Mouse (Mus musculus): ENCODE data around the gene Tcl1b2. TPM values are rescaled to one million over a fixed set of nuclear protein-coding genes. Genes with fewer than 3 reads are reported as not detected.
"Not testable (repeated sequence)": the region's sequence is repeated elsewhere in the genome, so short reads cannot be mapped to it uniquely, and the experiment has no call there.

Tcl1b2 gene
- polyA plus RNA-seq, 1 experiment = not detected

DNA sequence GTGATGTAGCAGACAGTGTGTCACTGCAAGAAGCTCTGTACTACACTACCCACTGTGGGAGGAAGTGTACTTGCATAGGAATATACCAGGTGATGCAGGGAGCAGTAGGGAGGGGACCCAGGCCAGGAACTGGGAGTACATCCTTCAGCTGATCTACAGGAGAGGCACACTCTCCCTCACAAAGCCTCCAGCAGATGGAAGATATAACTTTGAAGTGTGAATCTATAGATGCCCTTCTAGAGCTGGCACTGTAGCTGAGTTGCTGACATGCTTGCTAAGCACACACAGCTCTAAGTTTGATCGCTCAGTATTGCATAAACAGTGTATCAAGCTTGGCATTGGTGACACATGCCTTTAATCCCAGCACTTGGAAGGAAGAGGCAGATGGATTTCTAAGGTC is 8.1 kb upstream of the Tcl1b2 start:
- not testable (repeated sequence) for DNase-seq; H3K36me3 ChIP-seq (ENCODE audit: control insufficient read depth, insufficient read depth, low read length); H3K27ac ChIP-seq (ENCODE audit: control insufficient read depth, insufficient read depth, low read length); H3K27me3 ChIP-seq (ENCODE audit: control insufficient read depth, insufficient read depth, low read length); H3K4me3 ChIP-seq (ENCODE audit: control insufficient read depth, insufficient read depth, low read length); H3K4me1 ChIP-seq (replicated peaks; ENCODE audit: control insufficient read depth, insufficient read depth, low read length)
- 90% methylated on average over 1 of the region's 1 CpGs for WGBS

DNA sequence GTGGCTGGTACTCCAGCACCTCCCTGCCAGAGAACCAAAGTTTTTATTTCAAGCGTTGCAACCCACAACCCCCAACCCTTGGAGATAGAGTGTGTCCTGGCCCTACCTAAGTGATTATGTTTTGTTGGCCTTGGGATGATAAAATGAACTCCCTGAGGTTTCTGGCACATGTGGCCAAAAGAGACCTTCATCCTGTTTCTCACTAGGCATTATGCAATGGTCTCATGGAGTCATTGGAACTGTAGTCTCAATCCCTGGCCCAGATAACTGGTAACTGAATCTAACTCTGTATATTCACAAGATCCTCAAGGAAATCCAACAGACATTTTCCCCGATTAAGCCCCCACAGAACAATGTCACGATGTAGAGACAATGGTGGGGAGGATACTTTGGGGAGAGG is 2.7 kb upstream of the Tcl1b2 start:
- TF ChIP-seq CTCF (IDR thresholded peaks at IDR 0.05; ENCODE audit: borderline replicate concordance, control insufficient read depth, extremely low read depth, insufficient read depth, low read length, poor library complexity) (no peak), POLR2A (IDR thresholded peaks at IDR 0.05; ENCODE audit: control insufficient read depth, extremely low read depth, insufficient read depth, low read length, poor library complexity) (no peak)
- Histone ChIP-seq H3K4me3 (ENCODE audit: control insufficient read depth, insufficient read depth, low read length) (no peak overlapping the region), H3K36me3 (ENCODE audit: control insufficient read depth, insufficient read depth, low read length) (no peaks in the 10 kb centered on the region), H3K27ac (ENCODE audit: control insufficient read depth, insufficient read depth, low read length) (no peak overlapping the region), H3K4me1 (replicated peaks; ENCODE audit: control insufficient read depth, insufficient read depth, low read length) (no peaks in the 10 kb centered on the region), H3K27me3 (ENCODE audit: control insufficient read depth, insufficient read depth, low read length) (no peaks in the 10 kb centered on the region)
- WGBS = 95% methylated on average over 3 of the region's 3 CpGs
- no peak for DNase-seq

DNA sequence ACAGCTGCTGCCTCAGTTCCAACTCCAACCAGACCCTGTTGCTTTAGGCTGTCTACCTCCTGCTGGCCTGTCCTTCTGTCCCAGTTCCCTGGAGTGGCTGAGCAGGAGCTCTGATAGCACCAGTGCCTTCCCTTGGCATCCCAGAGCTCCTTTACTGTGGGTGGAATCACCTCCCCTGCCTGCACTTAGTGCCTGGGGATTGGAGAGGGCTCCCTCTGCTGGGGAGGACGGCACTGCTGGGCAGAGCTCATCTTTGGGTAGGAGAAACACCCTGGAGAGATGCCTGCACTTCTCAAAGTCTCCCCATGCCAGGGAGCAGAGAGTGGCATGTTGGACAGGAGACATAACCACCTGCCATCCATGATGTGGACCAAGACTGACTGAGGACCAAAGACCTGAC is 886 bp upstream of the Tcl1b2 start:
- H3K27me3 ChIP-seq (ENCODE audit: control insufficient read depth, insufficient read depth, low read length); DNase-seq; H3K4me3 ChIP-seq (ENCODE audit: control insufficient read depth, insufficient read depth, low read length); H3K27ac ChIP-seq (ENCODE audit: control insufficient read depth, insufficient read depth, low read length); H3K36me3 ChIP-seq (ENCODE audit: control insufficient read depth, insufficient read depth, low read length); H3K4me1 ChIP-seq (replicated peaks; ENCODE audit: control insufficient read depth, insufficient read depth, low read length): not testable (repeated sequence)
- WGBS = 10% methylated on average over 1 of the region's 1 CpGs

DNA sequence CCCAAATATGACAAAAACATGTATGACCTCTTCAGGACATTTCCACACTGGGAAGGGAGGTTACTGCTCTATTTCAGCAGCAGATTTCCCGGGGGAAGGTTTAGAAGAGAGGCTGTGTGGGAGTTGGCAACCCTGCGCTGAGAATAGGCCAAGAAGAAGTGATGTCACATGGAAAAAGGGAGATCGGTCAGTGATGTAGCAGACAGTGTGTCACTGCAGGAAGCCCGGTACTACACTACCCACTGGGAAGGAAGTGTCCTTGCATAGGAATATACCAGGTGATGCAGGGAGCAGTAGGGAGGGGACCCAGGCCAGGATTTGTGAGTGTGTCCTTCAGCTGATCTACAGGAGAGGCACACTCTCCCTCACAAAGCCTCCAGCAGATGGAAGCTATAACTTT is 9.5 kb downstream of the Tcl1b2 start:
- 71% methylated on average over 4 of the region's 4 CpGs for WGBS
- H3K4me3 ChIP-seq (ENCODE audit: control insufficient read depth, insufficient read depth, low read length); H3K4me1 ChIP-seq (replicated peaks; ENCODE audit: control insufficient read depth, insufficient read depth, low read length); H3K36me3 ChIP-seq (ENCODE audit: control insufficient read depth, insufficient read depth, low read length); H3K27me3 ChIP-seq (ENCODE audit: control insufficient read depth, insufficient read depth, low read length); DNase-seq; H3K27ac ChIP-seq (ENCODE audit: control insufficient read depth, insufficient read depth, low read length): not testable (repeated sequence)

DNA sequence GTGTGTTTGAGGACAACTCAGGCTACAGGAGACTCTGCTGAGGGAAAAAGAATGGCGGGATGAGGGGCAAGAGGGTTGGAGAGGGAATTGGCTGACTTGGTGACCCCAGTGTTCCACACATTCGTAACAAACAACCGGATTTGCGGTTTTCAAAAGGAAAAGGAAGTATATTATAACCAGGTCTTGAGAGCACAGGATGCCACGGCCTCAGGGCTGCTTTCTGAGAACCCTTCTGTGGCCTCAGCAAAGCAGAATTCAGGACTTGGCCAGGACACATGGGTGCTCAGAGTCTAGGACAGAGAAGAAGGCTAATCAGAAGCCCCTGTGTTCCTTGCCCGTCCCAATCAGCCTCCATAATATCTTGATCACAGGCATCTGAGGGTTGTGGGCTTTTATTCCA is 13.0 kb downstream of the Tcl1b2 start:
- no peaks in the 10 kb centered on the region for H3K36me3 ChIP-seq (ENCODE audit: control insufficient read depth, insufficient read depth, low read length)
- no peak for TF ChIP-seq POLR2A (IDR thresholded peaks at IDR 0.05; ENCODE audit: control insufficient read depth, extremely low read depth, insufficient read depth, low read length, poor library complexity)
- TF ChIP-seq CTCF (IDR thresholded peaks at IDR 0.05; ENCODE audit: borderline replicate concordance, control insufficient read depth, extremely low read depth, insufficient read depth, low read length, poor library complexity) = no peak
- H3K4me3 ChIP-seq (ENCODE audit: control insufficient read depth, insufficient read depth, low read length) = no peak overlapping the region
- no peak overlapping the region for H3K27ac ChIP-seq (ENCODE audit: control insufficient read depth, insufficient read depth, low read length)
- 11% methylated on average over 6 of the region's 6 CpGs for WGBS
- no peak for DNase-seq
- H3K4me1 ChIP-seq (replicated peaks; ENCODE audit: control insufficient read depth, insufficient read depth, low read length) = 0 out of 2 replicates have a peak, but pooled peaks cover 5% of the 10 kb centered on the region
- H3K27me3 ChIP-seq (ENCODE audit: control insufficient read depth, insufficient read depth, low read length) = no peaks in the 10 kb centered on the region

DNA sequence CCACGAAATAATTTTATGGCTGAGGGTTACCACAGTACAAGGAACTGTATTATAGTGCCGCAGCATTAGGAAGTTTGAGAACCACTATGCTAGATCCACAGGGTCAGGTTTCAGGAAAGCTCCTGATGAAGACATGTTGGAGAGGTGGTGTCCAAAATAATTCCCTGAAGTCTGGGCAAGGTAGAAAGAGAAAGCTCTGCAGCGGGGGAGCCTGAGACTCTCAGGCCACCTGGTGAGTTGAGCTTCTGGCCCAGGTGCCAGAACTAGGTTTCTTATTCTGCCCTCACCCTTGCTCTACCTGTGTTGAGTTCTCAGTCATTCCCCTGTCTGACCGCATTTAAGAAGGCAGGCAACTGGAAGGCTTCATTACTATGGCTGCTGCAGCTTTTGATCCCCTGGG is 13.6 kb downstream of the Tcl1b2 start, which contains the start of gene Tcl1b1:
Tcl1b1 (plus strand) TSS at position 301 of the 400 bp plus-strand sequence.
- no peak for DNase-seq
- Histone ChIP-seq H3K36me3 (ENCODE audit: control insufficient read depth, insufficient read depth, low read length) (no peaks in the 10 kb centered on the region), H3K27ac (ENCODE audit: control insufficient read depth, insufficient read depth, low read length) (no peak within 1 kb of the TSS), H3K4me3 (ENCODE audit: control insufficient read depth, insufficient read depth, low read length) (no peak within 1 kb of the TSS), H3K27me3 (ENCODE audit: control insufficient read depth, insufficient read depth, low read length) (no peaks in the 10 kb centered on the region), H3K4me1 (replicated peaks; ENCODE audit: control insufficient read depth, insufficient read depth, low read length) (0 out of 2 replicates have a peak, but pooled peaks cover 5% of the 10 kb centered on the region)
- TF ChIP-seq CTCF (IDR thresholded peaks at IDR 0.05; ENCODE audit: borderline replicate concordance, control insufficient read depth, extremely low read depth, insufficient read depth, low read length, poor library complexity) (no peak), POLR2A (IDR thresholded peaks at IDR 0.05; ENCODE audit: control insufficient read depth, extremely low read depth, insufficient read depth, low read length, poor library complexity) (no peak)
- WGBS = 67% methylated on average over 4 of the region's 4 CpGs

DNA sequence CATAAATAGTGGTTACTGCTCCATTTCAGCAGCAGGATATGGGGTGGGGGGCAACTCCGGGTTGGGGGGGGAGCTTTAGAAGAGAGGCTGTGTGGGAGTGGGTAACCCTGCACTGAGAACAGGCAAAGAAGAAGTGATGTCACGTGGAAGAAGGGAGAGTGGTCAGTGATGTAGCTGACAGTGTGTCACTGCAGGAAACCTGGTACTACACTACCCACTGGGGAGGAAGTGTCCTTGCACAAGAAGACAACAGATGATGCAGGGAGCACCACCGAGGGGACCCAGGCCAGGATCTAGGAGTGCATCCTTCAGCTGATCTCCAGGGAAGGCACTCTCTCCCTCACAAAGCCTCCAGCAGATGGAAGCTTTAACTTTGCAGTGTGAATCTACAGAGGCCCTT is 20.9 kb downstream of the Tcl1b2 start:
- TF ChIP-seq POLR2A (IDR thresholded peaks at IDR 0.05; ENCODE audit: control insufficient read depth, extremely low read depth, insufficient read depth, low read length, poor library complexity) (no peak), CTCF (IDR thresholded peaks at IDR 0.05; ENCODE audit: borderline replicate concordance, control insufficient read depth, extremely low read depth, insufficient read depth, low read length, poor library complexity) (no peak)
- H3K27ac ChIP-seq (ENCODE audit: control insufficient read depth, insufficient read depth, low read length) = no peak overlapping the region

More for the DNA sequence above, 20.9 kb downstream of the Tcl1b2 start:
- no peak for DNase-seq
- Histone ChIP-seq H3K4me1 (replicated peaks; ENCODE audit: control insufficient read depth, insufficient read depth, low read length) (no peaks in the 10 kb centered on the region), H3K36me3 (ENCODE audit: control insufficient read depth, insufficient read depth, low read length) (no peaks in the 10 kb centered on the region), H3K4me3 (ENCODE audit: control insufficient read depth, insufficient read depth, low read length) (no peak overlapping the region), H3K27me3 (ENCODE audit: control insufficient read depth, insufficient read depth, low read length) (no peaks in the 10 kb centered on the region)
- 40% methylated on average over 3 of the region's 3 CpGs for WGBS

Measured in thymus, adult 2 months (tissue).